Mouse (Mus musculus) testis, postnatal 14 days (tissue): ENCODE results near the gene Tmem126b.

Source experiments
- DNase-seq: peaks from one replicate; pipeline ENCODE4 v3.0.0; 2021; ENCODE audit warnings: low spot score

Gene Tmem126b

DNA sequence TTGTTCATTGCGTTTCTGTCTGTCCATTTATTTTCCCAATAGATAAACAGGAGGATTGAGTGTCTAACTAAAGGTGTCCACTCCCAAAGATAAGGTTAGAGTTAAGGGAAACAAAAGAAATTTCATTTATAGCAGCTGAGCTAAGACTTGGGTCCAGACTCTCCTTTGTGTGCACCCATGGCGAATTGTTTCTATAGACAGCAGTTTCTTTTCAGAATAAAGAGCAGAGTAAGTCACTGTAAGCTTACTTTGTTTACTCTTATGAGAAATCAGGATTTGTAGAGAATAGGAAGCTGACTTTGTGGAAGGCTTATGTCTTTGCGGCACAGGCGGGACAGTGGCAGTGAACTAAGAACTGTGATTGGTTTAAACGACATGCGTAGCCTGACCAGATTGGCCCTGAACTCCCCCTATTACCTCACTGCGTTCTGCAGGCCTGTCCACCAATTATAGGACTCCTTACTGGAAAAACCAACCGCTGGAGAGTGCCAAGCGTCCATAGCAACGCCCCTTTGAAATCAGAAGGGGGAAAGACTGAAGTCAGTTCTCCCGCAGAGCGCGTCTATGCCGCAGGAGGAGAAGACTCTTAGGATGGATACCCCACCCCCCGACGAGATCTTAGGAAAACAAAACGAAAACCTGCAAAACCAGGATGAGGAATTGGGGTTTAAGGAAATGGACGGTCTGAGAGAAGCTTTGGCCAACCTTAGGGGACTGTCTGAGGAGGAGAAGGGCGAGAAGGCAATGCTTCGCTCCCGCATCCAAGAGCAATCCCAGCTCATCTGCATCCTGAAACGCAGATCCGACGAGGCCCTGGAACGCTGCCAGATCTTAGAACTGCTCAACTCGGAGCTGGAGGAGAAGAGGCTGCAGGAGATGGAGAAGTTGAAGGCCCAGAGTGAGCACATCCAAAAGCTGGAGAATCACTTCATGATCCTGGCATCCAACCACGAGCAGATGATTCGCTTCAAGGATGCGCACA, 49.5 kb downstream of the Tmem126b start, which contains the start of gene Ccdc89:
Ccdc89 (plus strand) TSS at position 558 of the 982 bp plus-strand sequence.
- DNase-seq, result peak; percentile 84
